Mouse (Mus musculus) limb, embryonic 11.5 days (tissue): ENCODE data around the gene Rere. TPM values are rescaled to one million over a fixed set of nuclear protein-coding genes. Genes with fewer than 3 reads are reported as not detected.

Source experiments
- ATAC-seq: fragments of 200-750 bp; cut with Nextera tagmentation; 2 replicates; pipeline ENCODE4 v1.8.0; 2017; ENCODE audit warnings: low read depth; ENCODE audit not compliant: insufficient number of reproducible peaks, low FRiP score, low TSS enrichment
- DNase-seq: peaks from one replicate; pipeline ENCODE4 v3.0.0-alpha.2; 2015; ENCODE audit warnings: low spot score
- H3K27ac ChIP-seq: fragments of 300-500 bp; sonication (generic); replicated peaks from 2 replicates; pipeline ENCODE4 v1.5.1; 2014; ENCODE audit warnings: low read depth, mild to moderate bottlenecking, low read length
- H3K27me3 ChIP-seq: fragments of 300-500 bp; sonication (generic); 2 replicates; pipeline ENCODE4 v1.6.1; 2014; ENCODE audit warnings: mild to moderate bottlenecking, low read length, mixed read lengths; ENCODE audit not compliant: control insufficient read depth, insufficient read depth
- H3K36me3 ChIP-seq: fragments of 300-500 bp; sonication (generic); 2 replicates; pipeline ENCODE4 v1.6.1; 2014; ENCODE audit warnings: mild to moderate bottlenecking, low read length, moderate library complexity, mixed read lengths; ENCODE audit not compliant: control insufficient read depth, insufficient read depth
- H3K4me1 ChIP-seq: fragments of 300-500 bp; sonication (generic); 2 replicates; pipeline ENCODE4 v1.6.1; 2014; ENCODE audit warnings: low read length, mixed read lengths; ENCODE audit not compliant: control insufficient read depth, insufficient read depth
- H3K4me2 ChIP-seq: fragments of 300-500 bp; sonication (generic); 2 replicates; pipeline ENCODE4 v1.6.1; 2014; ENCODE audit warnings: low read depth, mild to moderate bottlenecking, moderate library complexity; ENCODE audit not compliant: severe bottlenecking
- H3K4me3 ChIP-seq: fragments of 300-500 bp; sonication (generic); 2 replicates; pipeline ENCODE4 v1.5.1; 2014; ENCODE audit warnings: low read depth, low read length
- H3K9ac ChIP-seq: fragments of 300-500 bp; sonication (generic); 2 replicates; pipeline ENCODE4 v1.6.1; 2014; ENCODE audit warnings: mild to moderate bottlenecking, low read length
- H3K9me3 ChIP-seq: fragments of 300-500 bp; sonication (generic); 2 replicates; pipeline ENCODE4 v1.6.1; 2016; ENCODE audit warnings: low read length; ENCODE audit not compliant: control insufficient read depth
- WGBS: fragments of 180-500 bp; shearing (Covaris S2); extraction: QIAGEN DNeasy Blood & Tissue Kit; methylation state at CpG from one replicate; pipeline ENCODE4 v1.1.7; 2014; 5-methylcytosine and 5-hydroxymethylcytosine counted together
- polyA plus RNA-seq: library from polyadenylated mRNA; unstranded; fragments of >200 nt; fragmentation: Nextera tagmentation; extraction: Ambion mirVana; gene quantifications from 2 replicates; pipeline ENCODE4 v1.2.1, GENCODE M21; 2014

Rere gene
- polyA plus RNA-seq, 1 experiment from 2014 or later = 37.9 TPM

GRCm38 (mm10) chr4:150526269-150526668, 244.8 kb downstream of the Rere start:
- Histone ChIP-seq H3K36me3 (peaks cover 4% of the 10 kb centered on the region; the same call in 1 of the 2 replicates), H3K4me1 (peaks cover 3% of the 10 kb centered on the region; the same call in 1 of the 2 replicates), H3K9ac (no peak overlapping the region), H3K4me3 (no peak overlapping the region), H3K27ac (no peak overlapping the region), H3K4me2 (no peak overlapping the region), H3K9me3 (no peaks in the 10 kb centered on the region), H3K27me3 (no peaks in the 10 kb centered on the region)
- ATAC-seq = no peak
- 55% methylated on average over 1 of the region's 1 CpGs for WGBS
- DNase-seq = no peak

- DNase-seq (no peak), ATAC-seq (no peak)
- Histone ChIP-seq H3K9ac (no peak overlapping the region), H3K27ac (no peak overlapping the region), H3K27me3 (no peaks in the 10 kb centered on the region), H3K9me3 (no peaks in the 10 kb centered on the region), H3K4me1 (peaks cover 3% of the 10 kb centered on the region; the same call in 1 of the 2 replicates), H3K4me3 (no peak overlapping the region), H3K4me2 (no peak overlapping the region), H3K36me3 (peaks cover 4% of the 10 kb centered on the region; the same call in 1 of the 2 replicates)
- WGBS = 92% methylated on average over 1 of the region's 1 CpGs
Measured at GRCm38 (mm10) chr4:150528426-150528825, 247.0 kb downstream of the Rere start.

GRCm38 (mm10) chr4:150528846-150529245, 247.4 kb downstream of the Rere start:
- Histone ChIP-seq H3K9me3 (no peaks in the 10 kb centered on the region), H3K27ac (no peak overlapping the region), H3K27me3 (no peaks in the 10 kb centered on the region), H3K36me3 (peaks cover 4% of the 10 kb centered on the region; the same call in 1 of the 2 replicates), H3K4me2 (no peak overlapping the region), H3K4me1 (peaks cover 3% of the 10 kb centered on the region; the same call in 1 of the 2 replicates), H3K9ac (no peak overlapping the region), H3K4me3 (no peak overlapping the region)
- WGBS = 89% methylated on average over 5 of the region's 5 CpGs
- DNase-seq (no peak), ATAC-seq (no peak)

GRCm38 (mm10) chr4:150531869-150532268, 250.4 kb downstream of the Rere start:
- DNase-seq (no peak), ATAC-seq (no peak)
- H3K9me3 ChIP-seq = no peaks in the 10 kb centered on the region
- H3K4me3 ChIP-seq = no peak overlapping the region
- H3K36me3 ChIP-seq = peaks cover 3% of the 10 kb centered on the region; the same call in 1 of the 2 replicates
- peaks cover 3% of the 10 kb centered on the region; the same call in 1 of the 2 replicates for H3K4me1 ChIP-seq
- WGBS = 78% methylated on average over 7 of the region's 7 CpGs
- no peak overlapping the region for H3K4me2 ChIP-seq
- no peak overlapping the region for H3K9ac ChIP-seq
- H3K27ac ChIP-seq = no peak overlapping the region
- no peaks in the 10 kb centered on the region for H3K27me3 ChIP-seq

- H3K4me1 ChIP-seq = no peaks in the 10 kb centered on the region
- H3K36me3 ChIP-seq = peaks cover 7% of the 10 kb centered on the region
- H3K27me3 ChIP-seq = no peaks in the 10 kb centered on the region
- no peaks in the 10 kb centered on the region for H3K9me3 ChIP-seq
- no peak overlapping the region for H3K4me3 ChIP-seq
- no peak overlapping the region for H3K9ac ChIP-seq
- 93% methylated on average over 3 of the region's 3 CpGs for WGBS
- DNase-seq (no peak), ATAC-seq (no peak)
- H3K27ac ChIP-seq = no peak overlapping the region
- H3K4me2 ChIP-seq = no peak overlapping the region
Measured at GRCm38 (mm10) chr4:150536821-150537510, 255.5 kb downstream of the Rere start.

GRCm38 (mm10) chr4:150539846-150540245, 258.4 kb downstream of the Rere start:
- H3K9ac ChIP-seq = no peak overlapping the region
- no peak overlapping the region for H3K4me2 ChIP-seq
- WGBS = 96% methylated on average over 1 of the region's 1 CpGs
- no peak overlapping the region for H3K4me3 ChIP-seq
- H3K4me1 ChIP-seq = no peaks in the 10 kb centered on the region
- H3K27me3 ChIP-seq = no peaks in the 10 kb centered on the region
- peaks cover 7% of the 10 kb centered on the region for H3K36me3 ChIP-seq
- H3K27ac ChIP-seq = no peak overlapping the region
- ATAC-seq = no peak
- no peaks in the 10 kb centered on the region for H3K9me3 ChIP-seq
- DNase-seq = no peak

- no peaks in the 10 kb centered on the region for H3K9me3 ChIP-seq
- ATAC-seq = no peak
- no peak overlapping the region for H3K27ac ChIP-seq
- H3K4me1 ChIP-seq = no peaks in the 10 kb centered on the region
- peaks cover 7% of the 10 kb centered on the region for H3K36me3 ChIP-seq
- H3K27me3 ChIP-seq = no peaks in the 10 kb centered on the region
- WGBS = 70% methylated on average over 5 of the region's 5 CpGs
- H3K4me3 ChIP-seq = no peak overlapping the region
- H3K9ac ChIP-seq = no peak overlapping the region
- H3K4me2 ChIP-seq = no peak overlapping the region
- DNase-seq = no peak
Measured at GRCm38 (mm10) chr4:150540392-150541094, 259.1 kb downstream of the Rere start.

- Histone ChIP-seq H3K4me1 (no peaks in the 10 kb centered on the region), H3K9me3 (no peaks in the 10 kb centered on the region), H3K4me3 (no peak overlapping the region), H3K27me3 (no peaks in the 10 kb centered on the region), H3K4me2 (no peak overlapping the region), H3K9ac (no peak overlapping the region), H3K27ac (no peak overlapping the region), H3K36me3 (0 out of 2 replicates have a peak, but pooled peaks cover 4% of the 10 kb centered on the region)
- DNase-seq = no peak
- WGBS = 83% methylated on average over 7 of the region's 7 CpGs
- no peak for ATAC-seq
Measured at GRCm38 (mm10) chr4:150544231-150544630, 262.8 kb downstream of the Rere start.
